Mouse (Mus musculus): Measurements from ENCODE around the gene Zbp1. TPM values are rescaled to one million over a fixed set of nuclear protein-coding genes. Genes with fewer than 3 reads are reported as not detected.

The Zbp1 gene
- polyA plus RNA-seq, 1 experiment from 2014 or later = not detected

GRCm38 (mm10) chr2:173156923-173157322 is 61.8 kb downstream of the Zbp1 start:
- Histone ChIP-seq H3K4me3 (ENCODE audit: low read depth, low read length) (no peak overlapping the region), H3K27me3 (ENCODE audit: control insufficient read depth, insufficient read depth, low read length) (no peaks in the 10 kb centered on the region), H3K27ac (ENCODE audit: low read depth, low read length) (no peak overlapping the region), H3K9ac (ENCODE audit: low read depth, low read length) (no peak overlapping the region), H3K36me3 (ENCODE audit: control insufficient read depth, insufficient read depth, low read length) (no peaks in the 10 kb centered on the region), H3K4me1 (replicated peaks; ENCODE audit: control insufficient read depth, insufficient read depth, low read length) (no peaks in the 10 kb centered on the region), H3K9me3 (ENCODE audit: control insufficient read depth, low read length) (no peaks in the 10 kb centered on the region), H3K4me2 (replicated peaks; ENCODE audit: low read depth, low read length) (no peak overlapping the region)
- 91% methylated on average over 13 of the region's 13 CpGs for WGBS
- ATAC-seq (ENCODE audit: low FRiP score) = no peak
- DNase-seq (ENCODE audit: low spot score) = no peak

Other genes with a start within 250 kb of the Zbp1 start
- gene Spo11, start 241.2 kb downstream of the Zbp1 start, polyA plus RNA-seq (2014; fragmentation: Nextera tagmentation; extraction: Ambion mirVana) = 0.71 and 0.74 TPM in 2 replicates
- gene Rae1, start 218.8 kb downstream of the Zbp1 start, polyA plus RNA-seq (2014; fragmentation: Nextera tagmentation; extraction: Ambion mirVana) = 134 TPM in 2 replicates
- 57.0 and 63.3 TPM in 2 replicates for gene Rbm38, start 198.4 kb downstream of the Zbp1 start, polyA plus RNA-seq (2014; fragmentation: Nextera tagmentation; extraction: Ambion mirVana)
- 0.06 TPM in 2 replicates for gene Ctcfl, start 99.4 kb downstream of the Zbp1 start, polyA plus RNA-seq (2014; fragmentation: Nextera tagmentation; extraction: Ambion mirVana)
- not detected in 2 replicates for gene Pck1, start 65.9 kb downstream of the Zbp1 start, polyA plus RNA-seq (2014; fragmentation: Nextera tagmentation; extraction: Ambion mirVana)
- gene Pmepa1, start 57.6 kb upstream of the Zbp1 start, polyA plus RNA-seq (2014; fragmentation: Nextera tagmentation; extraction: Ambion mirVana) = 3.4 and 5.0 TPM in 2 replicates